Mouse (Mus musculus) forebrain, embryonic 14.5 days (tissue): Measurements from ENCODE around the gene Jakmip3. TPM values are rescaled to one million over a fixed set of nuclear protein-coding genes. Genes with fewer than 3 reads are reported as not detected.

Experiments
- ATAC-seq: fragments of 200-750 bp; cut with Nextera tagmentation; 2 replicates; pipeline ENCODE4 v1.8.0; 2017; ENCODE audit warnings: mild to moderate bottlenecking, moderate library complexity
- DNase-seq: peaks from one replicate; pipeline ENCODE4 v3.0.0-alpha.2; 2015; ENCODE audit warnings: low spot score
- H3K27ac ChIP-seq: fragments of 300-500 bp; sonication (generic); 2 replicates; pipeline ENCODE4 v1.5.1; 2014; ENCODE audit warnings: low read depth, mild to moderate bottlenecking, control low read depth, low read length, moderate library complexity
- H3K27me3 ChIP-seq: fragments of 300-500 bp; sonication (generic); replicated peaks from 2 replicates; pipeline ENCODE4 v1.6.1; 2014; ENCODE audit warnings: low read length, control low read depth, mixed read lengths; ENCODE audit not compliant: control insufficient read depth, insufficient read depth
- H3K36me3 ChIP-seq: fragments of 300-500 bp; sonication (generic); 2 replicates; pipeline ENCODE4 v1.6.1; 2014; ENCODE audit warnings: low read length, control low read depth; ENCODE audit not compliant: control insufficient read depth, insufficient read depth
- H3K4me1 ChIP-seq: fragments of 300-500 bp; sonication (generic); 2 replicates; pipeline ENCODE4 v1.6.1; 2014; ENCODE audit warnings: antibody characterized with exemption, low read length, control low read depth; ENCODE audit not compliant: control insufficient read depth, insufficient read depth
- H3K4me2 ChIP-seq: fragments of 300-500 bp; sonication (generic); 2 replicates; pipeline ENCODE4 v1.6.1; 2014; ENCODE audit warnings: mild to moderate bottlenecking, control low read depth, low read length
- H3K4me3 ChIP-seq: fragments of 300-500 bp; sonication (generic); 2 replicates; pipeline ENCODE4 v1.5.1; 2014; ENCODE audit warnings: low read depth, low read length, control low read depth
- H3K9ac ChIP-seq: fragments of 300-500 bp; sonication (generic); 2 replicates; pipeline ENCODE4 v1.6.1; 2014; ENCODE audit warnings: mild to moderate bottlenecking, low read length, control low read depth, moderate library complexity
- H3K9me3 ChIP-seq: fragments of 300-500 bp; sonication (generic); replicated peaks from 2 replicates; pipeline ENCODE4 v1.6.1; 2016; ENCODE audit warnings: low read length, control low read depth, mixed read lengths; ENCODE audit not compliant: control insufficient read depth
- WGBS: fragments of 180-500 bp; shearing (Covaris S2); extraction: QIAGEN DNeasy Blood & Tissue Kit; methylation state at CpG from one replicate; pipeline ENCODE4 v1.1.7; 2014; 5-methylcytosine and 5-hydroxymethylcytosine counted together
- polyA plus RNA-seq: library from polyadenylated mRNA; unstranded; fragments of >200 nt; fragmentation: Nextera tagmentation; extraction: Ambion mirVana; gene quantifications from 2 replicates; pipeline ENCODE4 v1.2.1, GENCODE M21; 2014

Jakmip3 gene
- polyA plus RNA-seq, 1 experiment from 2014 or later: 2.4 TPM

DNA sequence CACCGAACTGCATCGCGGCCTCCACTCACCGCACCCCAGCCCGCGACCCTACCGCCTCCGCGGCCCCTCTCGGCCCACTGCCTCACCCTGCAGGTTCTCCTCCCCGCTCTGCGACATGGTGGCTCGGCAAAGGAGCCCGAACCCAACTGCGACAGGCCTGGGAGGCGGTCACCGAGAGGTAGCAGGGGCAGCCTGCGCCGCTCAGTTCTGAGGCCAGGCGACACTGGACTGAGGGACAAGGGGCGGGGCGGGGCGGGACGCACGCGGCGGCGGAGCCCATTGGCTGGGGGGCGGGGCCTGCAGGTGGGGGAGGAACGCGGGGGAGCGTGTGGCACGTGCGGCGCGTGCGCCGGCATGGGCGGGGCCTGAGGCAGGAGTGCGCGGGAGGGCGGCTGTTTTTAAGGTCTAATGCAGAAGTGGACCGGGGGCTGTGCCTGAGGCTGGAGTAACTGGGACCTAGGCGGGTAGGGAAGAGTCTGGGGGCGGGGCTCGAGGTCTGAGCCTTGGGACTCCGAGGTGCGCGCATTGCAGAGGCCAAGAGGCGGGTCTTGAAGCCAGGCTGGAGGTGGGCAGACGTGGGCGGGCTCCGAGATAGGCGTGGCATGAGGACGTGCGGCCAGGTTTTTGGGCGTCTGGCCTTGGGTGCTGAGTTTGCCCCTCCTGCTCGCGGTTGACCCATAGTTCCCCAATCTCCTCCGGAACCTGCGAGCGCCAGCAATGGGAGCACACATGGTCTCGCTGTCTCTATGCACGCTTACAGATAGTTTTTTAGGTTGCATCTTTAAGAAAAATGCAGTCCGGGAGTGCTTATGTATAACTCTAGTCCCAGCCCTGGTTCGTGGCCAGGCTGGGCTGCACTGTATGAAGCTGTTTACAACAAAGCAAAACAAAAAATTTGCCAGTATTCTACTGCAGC, 31.0 kb upstream of the Jakmip3 start, which contains the start of gene Bnip3:
Gene Bnip3 (minus strand): TSS at position 243 of the 916 bp plus-strand sequence.
- WGBS: under 1% methylated on average over 62 of the region's 66 CpGs
- H3K9me3 ChIP-seq: no peaks in the 10 kb centered on the region

GRCm38 (mm10) chr7:138910193-138910562, 30.4 kb upstream of the Jakmip3 start:
- no peaks in the 10 kb centered on the region for H3K9me3 ChIP-seq
- ATAC-seq: no peak
- 24% methylated on average over 7 of the region's 7 CpGs for WGBS
- peak overlapping the region; percentile 59 for H3K4me2 ChIP-seq
- no peaks in the 10 kb centered on the region for H3K36me3 ChIP-seq
- H3K4me1 ChIP-seq: peaks cover 11% of the 10 kb centered on the region; the same call in 1 of the 2 replicates
- DNase-seq: no peak
- no peaks in the 10 kb centered on the region; the same call in 1 of the 2 replicates for H3K27me3 ChIP-seq
- peak overlapping the region; percentile 81 for H3K4me3 ChIP-seq
- H3K9ac ChIP-seq: peak overlapping the region; percentile 80
- no peak overlapping the region for H3K27ac ChIP-seq

More for the DNA sequence above, 31.0 kb upstream of the Jakmip3 start, which contains the start of gene Bnip3:
- Histone ChIP-seq H3K4me3 (peak within 1 kb of the TSS; percentile 81), H3K4me2 (peak within 1 kb of the TSS; percentile 59), H3K36me3 (no peaks in the 10 kb centered on the region), H3K4me1 (peaks cover 11% of the 10 kb centered on the region; the same call in 1 of the 2 replicates), H3K27me3 (no peaks in the 10 kb centered on the region; the same call in 1 of the 2 replicates), H3K27ac (no peak within 1 kb of the TSS; the same call in 1 of the 2 replicates), H3K9ac (peak within 1 kb of the TSS; percentile 80)
- DNase-seq (peak; percentile 92), ATAC-seq (peak; percentile 96)

DNA sequence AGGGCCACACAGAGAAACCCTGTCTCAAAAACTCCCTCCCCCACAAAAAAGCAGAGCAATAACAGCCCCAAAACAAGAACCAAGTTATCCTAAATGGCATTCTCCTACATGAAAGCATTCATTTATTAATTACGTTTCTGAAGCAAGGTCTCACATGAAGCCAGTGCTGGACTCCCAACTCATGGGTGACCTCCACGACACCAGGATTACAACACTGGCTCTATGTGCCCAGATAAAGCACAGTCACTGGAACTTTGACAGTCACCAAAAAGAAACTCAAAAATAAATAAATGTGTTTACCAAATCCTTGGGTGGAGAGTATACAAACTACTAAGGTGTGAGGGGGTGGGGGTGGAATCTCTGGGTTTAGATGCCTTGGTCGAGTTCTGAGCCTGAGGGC, 26.9 kb upstream of the Jakmip3 start:
- no peaks in the 10 kb centered on the region; the same call in 1 of the 2 replicates for H3K27me3 ChIP-seq
- no peak overlapping the region for H3K9ac ChIP-seq
- no peak for ATAC-seq

DNA sequence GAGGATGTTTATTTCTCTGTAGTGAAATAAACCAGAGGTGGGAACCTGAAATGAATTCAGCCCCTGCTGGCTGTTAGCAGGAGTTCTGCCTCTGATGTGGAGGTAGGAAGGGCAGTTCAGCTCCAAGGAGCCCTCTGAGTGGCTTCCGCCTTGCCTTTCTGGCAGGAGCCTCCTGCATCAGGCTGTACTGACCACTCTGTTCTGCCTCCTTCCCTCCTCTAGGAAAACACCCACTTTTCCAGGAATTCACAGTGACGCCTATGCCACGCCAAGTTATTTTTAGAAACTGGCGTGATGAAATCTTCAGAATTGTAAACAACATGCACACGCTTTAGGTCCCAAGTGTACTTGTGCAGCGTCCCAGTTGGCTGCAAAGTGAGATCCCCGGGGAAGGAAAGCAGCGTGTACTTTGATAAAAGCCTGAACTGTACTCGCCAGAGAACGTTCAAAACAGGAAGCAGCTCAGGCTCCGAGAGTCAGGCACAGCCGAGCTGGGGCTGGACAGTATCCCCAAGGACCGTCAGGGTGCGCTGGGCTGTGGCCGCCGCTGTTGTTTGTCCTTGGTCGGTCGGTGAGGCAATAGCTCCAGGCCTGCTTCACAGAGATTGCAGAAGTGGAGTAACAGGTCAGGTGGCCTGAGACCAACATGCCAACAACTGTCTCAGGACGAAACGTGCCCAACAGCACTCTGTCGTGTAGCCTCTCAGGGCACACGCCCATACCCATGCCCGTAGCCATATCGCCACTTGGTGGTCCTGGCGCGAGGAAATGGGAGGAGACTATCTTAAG, 21.2 kb upstream of the Jakmip3 start:
- whole genome bisulfite sequencing: 7% methylated on average over 26 of the region's 26 CpGs
- Histone ChIP-seq H3K9me3 (no peaks in the 10 kb centered on the region), H3K36me3 (no peaks in the 10 kb centered on the region), H3K4me3 (peak overlapping the region; percentile 21), H3K27ac (no peak overlapping the region; the same call in 1 of the 2 replicates), H3K9ac (peak overlapping the region; percentile 46), H3K27me3 (no peaks in the 10 kb centered on the region), H3K4me1 (peaks cover 9% of the 10 kb centered on the region; the same call in 1 of the 2 replicates), H3K4me2 (peak overlapping the region; percentile 53)
- peak; percentile 55 for DNase-seq
- ATAC-seq: no peak

More for the DNA sequence above, 26.9 kb upstream of the Jakmip3 start:
- 0 out of 2 replicates have a peak, but pooled peaks cover 5% of the 10 kb centered on the region for H3K4me1 ChIP-seq
- no peak for DNase-seq
- H3K27ac ChIP-seq: no peak overlapping the region
- no peak overlapping the region for H3K4me3 ChIP-seq
- no peaks in the 10 kb centered on the region for H3K36me3 ChIP-seq
- no peaks in the 10 kb centered on the region for H3K9me3 ChIP-seq
- H3K4me2 ChIP-seq: no peak overlapping the region
- 80% methylated on average over 3 of the region's 3 CpGs for WGBS

GRCm38 (mm10) chr7:138921611-138922010, 18.9 kb upstream of the Jakmip3 start:
- DNase-seq: no peak
- H3K36me3 ChIP-seq: no peaks in the 10 kb centered on the region
- no peak for ATAC-seq
- no peaks in the 10 kb centered on the region for H3K27me3 ChIP-seq
- H3K4me3 ChIP-seq: no peak overlapping the region
- H3K4me2 ChIP-seq: no peak overlapping the region
- H3K9ac ChIP-seq: no peak overlapping the region
- no peaks in the 10 kb centered on the region for H3K9me3 ChIP-seq
- peaks cover 9% of the 10 kb centered on the region; the same call in 1 of the 2 replicates for H3K4me1 ChIP-seq
- 95% methylated on average over 8 of the region's 8 CpGs for WGBS
- H3K27ac ChIP-seq: no peak overlapping the region

DNA sequence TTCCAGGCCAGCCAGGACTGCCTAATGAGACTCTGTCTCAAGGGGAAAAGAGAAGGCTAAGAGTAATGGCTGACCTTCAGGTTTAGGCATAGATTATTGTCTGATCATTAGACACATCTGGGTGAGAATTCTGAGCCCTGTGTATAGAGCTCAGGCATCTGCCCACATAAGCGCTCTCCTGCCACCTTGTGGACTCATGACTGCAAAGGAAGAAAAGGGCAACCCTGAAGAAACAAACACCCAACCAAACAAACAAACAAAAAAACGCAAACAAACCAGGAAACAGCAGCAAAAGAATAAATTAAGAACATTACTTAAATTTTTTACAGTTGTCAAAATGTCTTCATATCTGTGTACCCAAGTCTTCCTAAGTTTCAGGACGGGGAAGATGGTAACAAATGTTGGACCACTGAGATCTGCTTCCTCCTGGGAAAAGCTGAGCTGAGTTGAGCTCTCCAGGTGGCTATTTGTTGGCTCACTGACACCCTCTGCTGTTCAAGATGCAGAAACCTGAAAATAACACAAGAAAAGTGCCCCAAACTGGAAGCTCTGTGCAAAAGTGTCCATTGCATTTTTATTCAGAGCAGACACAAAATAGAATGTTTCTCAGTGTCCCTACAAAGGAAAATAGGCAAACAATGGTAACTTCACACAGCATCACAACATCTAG, 16.6 kb upstream of the Jakmip3 start:
- peaks cover 8% of the 10 kb centered on the region; the same call in 1 of the 2 replicates for H3K4me1 ChIP-seq
- DNase-seq (peak; percentile 35), ATAC-seq (no peak)
- no peaks in the 10 kb centered on the region for H3K36me3 ChIP-seq
- 12% methylated on average over 3 of the region's 3 CpGs for WGBS
- no peak overlapping the region for H3K9ac ChIP-seq
- H3K27ac ChIP-seq: no peak overlapping the region
- H3K9me3 ChIP-seq: no peaks in the 10 kb centered on the region
- no peak overlapping the region for H3K4me3 ChIP-seq
- no peaks in the 10 kb centered on the region for H3K27me3 ChIP-seq
- H3K4me2 ChIP-seq: no peak overlapping the region

DNA sequence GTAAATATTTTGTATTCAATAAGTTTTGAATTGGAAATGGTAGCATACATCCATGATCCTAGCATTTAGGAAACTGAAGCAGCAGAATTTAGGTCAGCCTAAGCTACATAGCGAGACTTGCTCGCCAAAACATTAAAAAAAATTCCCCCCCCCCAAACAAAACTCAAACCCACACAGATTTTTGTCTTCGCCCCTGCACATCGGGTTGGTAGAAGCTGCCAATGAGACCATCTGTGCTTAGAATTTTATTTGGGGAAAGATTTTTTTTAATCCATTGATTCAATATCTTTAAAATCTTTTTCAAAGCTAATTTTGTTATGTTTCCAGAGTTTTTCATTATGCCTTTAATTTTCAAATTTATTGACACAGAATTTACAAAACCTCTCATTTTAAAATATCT, 12.1 kb upstream of the Jakmip3 start:
- H3K27ac ChIP-seq: no peak overlapping the region
- peak; percentile 50 for DNase-seq
- ATAC-seq: no peak
- H3K4me2 ChIP-seq: no peak overlapping the region
- no peaks in the 10 kb centered on the region for H3K27me3 ChIP-seq
- no peaks in the 10 kb centered on the region for H3K36me3 ChIP-seq
- 76% methylated on average over 4 of the region's 4 CpGs for WGBS
- H3K9ac ChIP-seq: no peak overlapping the region
- no peak overlapping the region for H3K4me3 ChIP-seq
- no peaks in the 10 kb centered on the region for H3K9me3 ChIP-seq
- H3K4me1 ChIP-seq: no peaks in the 10 kb centered on the region

DNA sequence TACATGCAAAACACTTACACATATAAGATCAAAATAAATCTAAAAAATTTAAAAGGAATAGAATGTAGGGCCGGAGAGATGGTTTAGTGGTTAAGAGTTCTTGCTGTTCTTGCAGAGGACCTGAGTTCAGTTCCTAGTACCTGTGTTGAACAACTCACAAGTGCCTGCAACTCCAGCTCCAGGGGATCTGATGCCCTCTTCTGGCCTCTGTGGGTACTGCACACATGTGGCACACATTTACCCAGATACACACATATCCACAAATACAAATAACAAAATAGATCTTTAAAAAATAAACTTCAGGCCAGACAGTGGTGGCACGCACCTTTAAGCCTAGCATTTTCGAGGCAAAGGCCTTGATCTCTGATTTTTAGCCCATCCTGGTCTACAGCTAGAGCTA, 6.0 kb upstream of the Jakmip3 start:
- H3K27me3 ChIP-seq: peaks cover 8% of the 10 kb centered on the region
- H3K4me1 ChIP-seq: no peaks in the 10 kb centered on the region
- no peak overlapping the region for H3K4me2 ChIP-seq
- 0 out of 2 replicates have a peak, but pooled peaks cover 2% of the 10 kb centered on the region for H3K9me3 ChIP-seq
- H3K9ac ChIP-seq: no peak overlapping the region
- ATAC-seq: no peak
- H3K4me3 ChIP-seq: no peak overlapping the region
- 92% methylated on average over 3 of the region's 3 CpGs for WGBS
- no peaks in the 10 kb centered on the region for H3K36me3 ChIP-seq
- no peak overlapping the region for H3K27ac ChIP-seq
- no peak for DNase-seq
